Mouse (Mus musculus): Measurements from ENCODE around the gene Bid. TPM values are rescaled to one million over a fixed set of nuclear protein-coding genes. Genes with fewer than 3 reads are reported as not detected.
"Not testable (repeated sequence)": the region's sequence is repeated elsewhere in the genome, so short reads cannot be mapped to it uniquely, and the experiment has no call there.

The Bid gene
- polyA plus RNA-seq, 1 experiment from 2014 or later = 17.5 TPM

DNA sequence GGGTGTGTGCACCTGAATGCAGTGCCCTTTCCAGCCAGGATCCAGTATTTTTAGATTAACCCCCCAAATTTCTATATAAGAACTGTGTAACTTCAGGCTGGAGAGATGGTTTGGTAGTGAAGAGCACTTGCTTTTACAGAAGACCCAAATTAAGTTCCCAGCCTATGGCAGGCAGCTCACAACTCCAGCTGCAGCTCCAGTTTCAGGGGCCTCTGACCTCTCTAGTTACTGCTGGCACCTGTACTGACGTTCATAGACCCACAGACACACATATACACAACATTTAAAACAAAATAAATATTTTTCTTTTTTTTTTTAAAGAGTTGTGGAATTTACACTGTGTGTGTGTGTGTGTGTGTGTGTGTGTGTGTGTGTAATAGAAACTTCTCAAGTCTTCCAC is 12.8 kb upstream of the Bid start:
- Histone ChIP-seq H3K36me3 (ENCODE audit: control insufficient read depth, insufficient read depth, low read length) (peaks cover 3% of the 10 kb centered on the region; the same call in 1 of the 2 replicates), H3K4me1 (ENCODE audit: control insufficient read depth, insufficient read depth, low read length) (no peaks in the 10 kb centered on the region), H3K4me3 (ENCODE audit: low read depth, low read length) (no peak overlapping the region), H3K27me3 (ENCODE audit: control insufficient read depth, insufficient read depth, low read length) (no peaks in the 10 kb centered on the region), H3K27ac (ENCODE audit: low read depth, low read length) (no peak overlapping the region), H3K9ac (ENCODE audit: low read length) (no peak overlapping the region), H3K9me3 (ENCODE audit: control insufficient read depth, low read length) (no peaks in the 10 kb centered on the region), H3K4me2 (ENCODE audit: low read depth) (no peak overlapping the region)
- ATAC-seq (ENCODE audit: insufficient read depth, low FRiP score, low TSS enrichment) (no peak), DNase-seq (ENCODE audit: low spot score) (no peak)
- 43% methylated on average over 1 of the region's 1 CpGs for WGBS

DNA sequence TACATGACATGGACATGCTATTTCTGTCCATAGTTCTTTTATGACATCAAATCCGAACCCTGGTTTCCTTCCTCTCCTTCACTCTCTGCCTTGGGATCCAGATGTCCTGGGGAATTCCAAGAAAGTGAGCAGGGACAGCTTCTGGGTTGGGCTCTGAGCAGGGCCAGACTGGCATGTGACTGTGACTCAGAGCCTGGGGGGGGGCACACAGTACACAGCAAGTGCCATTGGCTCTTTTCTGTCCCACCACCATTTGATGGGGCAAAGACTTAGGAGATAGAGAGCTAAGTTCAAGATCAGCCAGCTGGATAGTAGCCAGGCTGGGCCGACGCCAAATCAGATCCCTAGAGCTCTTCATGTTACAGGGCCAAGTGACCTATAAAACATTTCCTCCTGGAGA is 11.1 kb upstream of the Bid start:
- Histone ChIP-seq H3K27ac (ENCODE audit: low read depth, low read length) (no peak overlapping the region), H3K9me3 (ENCODE audit: control insufficient read depth, low read length) (no peaks in the 10 kb centered on the region), H3K27me3 (ENCODE audit: control insufficient read depth, insufficient read depth, low read length) (no peaks in the 10 kb centered on the region), H3K4me2 (ENCODE audit: low read depth) (no peak overlapping the region), H3K4me3 (ENCODE audit: low read depth, low read length) (no peak overlapping the region), H3K9ac (ENCODE audit: low read length) (no peak overlapping the region), H3K4me1 (ENCODE audit: control insufficient read depth, insufficient read depth, low read length) (no peaks in the 10 kb centered on the region), H3K36me3 (ENCODE audit: control insufficient read depth, insufficient read depth, low read length) (peaks cover 3% of the 10 kb centered on the region; the same call in 1 of the 2 replicates)
- no peak for ATAC-seq (ENCODE audit: insufficient read depth, low FRiP score, low TSS enrichment)
- DNase-seq (ENCODE audit: low spot score) = no peak
- WGBS = 85% methylated on average over 3 of the region's 3 CpGs

DNA sequence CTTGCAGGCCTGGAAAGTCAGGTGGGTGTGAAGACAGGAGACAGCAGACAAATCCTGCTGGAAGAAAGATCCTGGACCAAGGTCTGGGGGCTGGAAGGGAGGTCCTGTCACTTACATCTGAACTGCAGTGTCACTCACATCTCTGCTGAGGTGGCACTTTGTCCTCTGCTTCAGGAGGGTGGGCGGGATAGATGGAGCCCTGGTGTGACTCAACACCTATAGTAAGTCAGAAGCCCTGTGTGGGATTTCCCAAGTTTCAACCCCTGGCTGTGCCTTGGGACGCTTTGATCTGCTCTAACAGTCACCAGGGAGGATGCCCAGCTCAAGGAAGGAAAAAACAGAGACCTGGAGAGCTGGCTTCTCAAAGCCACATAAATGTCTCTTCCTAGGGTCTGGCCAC is 10.2 kb upstream of the Bid start:
- H3K4me1 ChIP-seq (ENCODE audit: control insufficient read depth, insufficient read depth, low read length) = no peaks in the 10 kb centered on the region
- no peak overlapping the region for H3K4me3 ChIP-seq (ENCODE audit: low read depth, low read length)
- H3K9me3 ChIP-seq (ENCODE audit: control insufficient read depth, low read length) = no peaks in the 10 kb centered on the region
- no peak overlapping the region for H3K9ac ChIP-seq (ENCODE audit: low read length)
- ATAC-seq (ENCODE audit: insufficient read depth, low FRiP score, low TSS enrichment) (no peak), DNase-seq (ENCODE audit: low spot score) (no peak)
- no peaks in the 10 kb centered on the region for H3K27me3 ChIP-seq (ENCODE audit: control insufficient read depth, insufficient read depth, low read length)
- H3K27ac ChIP-seq (ENCODE audit: low read depth, low read length) = no peak overlapping the region
- WGBS = 58% methylated on average over 2 of the region's 2 CpGs
- H3K4me2 ChIP-seq (ENCODE audit: low read depth) = no peak overlapping the region
- no peaks in the 10 kb centered on the region for H3K36me3 ChIP-seq (ENCODE audit: control insufficient read depth, insufficient read depth, low read length)

DNA sequence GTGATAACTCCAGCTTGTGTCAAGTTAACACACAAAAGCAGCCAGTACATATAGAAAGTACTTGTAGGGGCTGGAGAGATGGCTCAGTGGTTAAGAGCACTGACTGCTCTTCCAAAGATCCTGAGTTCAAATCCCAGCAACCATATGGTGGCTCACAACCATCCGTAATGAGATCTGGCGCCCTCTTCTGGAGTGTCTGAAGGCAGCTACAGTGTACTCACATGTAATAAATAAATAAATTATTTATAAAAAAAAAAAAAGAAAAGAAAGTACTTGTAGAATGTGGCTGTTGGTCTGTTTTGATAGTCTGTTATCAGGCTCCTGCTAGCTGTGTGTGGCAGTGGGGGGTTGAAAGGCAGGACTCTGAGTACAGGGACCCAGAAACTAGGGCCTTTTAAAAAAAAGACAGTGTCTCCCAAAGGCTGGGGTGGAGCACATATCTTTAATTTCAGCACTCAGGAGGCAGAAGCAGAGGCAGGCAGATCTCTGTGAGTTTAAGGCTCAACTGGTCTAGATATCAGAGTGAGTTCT is 8.2 kb upstream of the Bid start:
- not testable (repeated sequence) for H3K27me3 ChIP-seq (ENCODE audit: control insufficient read depth, insufficient read depth, low read length); H3K4me3 ChIP-seq (ENCODE audit: low read depth, low read length); H3K9me3 ChIP-seq (ENCODE audit: control insufficient read depth, low read length); H3K27ac ChIP-seq (ENCODE audit: low read depth, low read length); H3K9ac ChIP-seq (ENCODE audit: low read length); ATAC-seq (ENCODE audit: insufficient read depth, low FRiP score, low TSS enrichment); H3K4me2 ChIP-seq (ENCODE audit: low read depth); DNase-seq (ENCODE audit: low spot score); H3K4me1 ChIP-seq (ENCODE audit: control insufficient read depth, insufficient read depth, low read length); H3K36me3 ChIP-seq (ENCODE audit: control insufficient read depth, insufficient read depth, low read length)
- WGBS = 73% methylated on average over 2 of the region's 2 CpGs

DNA sequence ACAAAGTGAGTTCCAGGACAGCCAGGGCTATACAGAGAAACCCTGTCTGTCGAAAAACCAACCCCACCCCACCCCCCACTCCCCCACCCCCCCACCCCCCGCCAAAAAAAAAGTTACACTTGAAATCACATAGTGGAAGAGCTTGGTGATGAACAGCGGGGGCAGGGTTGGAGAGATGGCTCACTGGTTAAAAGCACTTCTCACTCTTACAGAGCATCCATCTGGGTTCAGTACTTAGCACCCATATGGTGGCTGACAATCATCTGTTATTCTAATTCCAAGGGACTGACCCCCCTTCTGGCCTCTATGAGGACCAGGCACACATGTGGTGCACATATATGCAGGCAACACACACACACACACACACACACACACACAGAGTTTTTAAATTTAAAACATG is 1.3 kb upstream of the Bid start:
- Histone ChIP-seq H3K27ac (ENCODE audit: low read depth, low read length) (no peak overlapping the region), H3K4me1 (ENCODE audit: control insufficient read depth, insufficient read depth, low read length) (0 out of 2 replicates have a peak, but pooled peaks cover 2% of the 10 kb centered on the region), H3K9me3 (ENCODE audit: control insufficient read depth, low read length) (no peaks in the 10 kb centered on the region), H3K27me3 (ENCODE audit: control insufficient read depth, insufficient read depth, low read length) (no peaks in the 10 kb centered on the region), H3K4me2 (ENCODE audit: low read depth) (no peak overlapping the region), H3K36me3 (ENCODE audit: control insufficient read depth, insufficient read depth, low read length) (no peaks in the 10 kb centered on the region), H3K9ac (ENCODE audit: low read length) (no peak overlapping the region), H3K4me3 (ENCODE audit: low read depth, low read length) (no peak overlapping the region)
- WGBS = 51% methylated on average over 3 of the region's 3 CpGs
- ATAC-seq (ENCODE audit: insufficient read depth, low FRiP score, low TSS enrichment) (no peak), DNase-seq (ENCODE audit: low spot score) (no peak)

DNA sequence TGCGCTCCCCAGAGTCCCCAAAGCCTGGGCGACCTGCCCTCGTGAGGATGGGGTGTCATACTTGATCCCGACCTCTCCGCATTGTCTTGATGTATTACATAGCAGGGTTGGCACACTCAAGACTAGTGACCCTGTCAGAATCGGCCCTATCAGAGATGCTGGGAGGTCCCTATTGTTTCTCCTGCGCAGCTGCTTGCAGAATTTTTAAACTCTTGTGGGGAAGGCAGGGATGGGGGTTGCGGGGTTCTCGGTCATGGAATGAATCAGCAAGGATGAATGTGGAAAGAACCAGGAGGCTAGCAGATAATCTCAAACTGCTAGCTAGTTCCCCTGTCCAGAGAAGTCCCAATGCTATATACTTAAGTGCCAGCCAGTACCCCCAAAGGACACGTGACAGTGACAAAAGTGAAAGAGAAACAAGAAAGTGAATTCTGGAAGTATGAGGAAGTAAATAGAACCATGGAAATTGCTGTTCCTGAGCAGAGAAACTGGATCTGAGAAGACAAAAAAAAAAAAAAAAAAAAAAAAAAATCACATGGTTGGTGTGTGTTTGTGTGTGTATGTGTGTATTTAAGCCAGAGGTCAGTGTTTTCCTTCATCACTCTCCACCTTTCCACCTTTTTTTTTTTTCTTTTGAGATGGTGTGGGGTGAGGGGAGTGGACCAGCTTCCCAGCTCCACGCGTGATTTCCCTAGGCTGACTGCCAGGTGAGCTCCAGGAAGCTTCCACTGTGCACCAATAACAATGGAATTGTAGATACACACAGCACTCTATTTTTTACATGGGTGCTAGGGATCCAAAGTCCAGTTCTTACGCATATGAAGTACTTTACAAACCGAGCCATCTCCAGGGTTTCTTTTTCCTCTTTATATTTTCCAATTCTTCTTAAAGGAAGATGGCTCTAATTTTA is 574 bp upstream of the Bid start:
- H3K36me3 ChIP-seq (ENCODE audit: control insufficient read depth, insufficient read depth, low read length); H3K9me3 ChIP-seq (ENCODE audit: control insufficient read depth, low read length); H3K27ac ChIP-seq (ENCODE audit: low read depth, low read length); DNase-seq (ENCODE audit: low spot score); H3K27me3 ChIP-seq (ENCODE audit: control insufficient read depth, insufficient read depth, low read length); H3K4me1 ChIP-seq (ENCODE audit: control insufficient read depth, insufficient read depth, low read length): not testable (repeated sequence)
- H3K4me2 ChIP-seq (ENCODE audit: low read depth) = peak overlapping the region; percentile 93
- peak; percentile 25; the same call in 1 of the 2 replicates for ATAC-seq (ENCODE audit: insufficient read depth, low FRiP score, low TSS enrichment)
- 27% methylated on average over 10 of the region's 14 CpGs for WGBS
- H3K4me3 ChIP-seq (ENCODE audit: low read depth, low read length) = peak overlapping the region; percentile 65
- H3K9ac ChIP-seq (ENCODE audit: low read length) = peak overlapping the region; percentile 48

DNA sequence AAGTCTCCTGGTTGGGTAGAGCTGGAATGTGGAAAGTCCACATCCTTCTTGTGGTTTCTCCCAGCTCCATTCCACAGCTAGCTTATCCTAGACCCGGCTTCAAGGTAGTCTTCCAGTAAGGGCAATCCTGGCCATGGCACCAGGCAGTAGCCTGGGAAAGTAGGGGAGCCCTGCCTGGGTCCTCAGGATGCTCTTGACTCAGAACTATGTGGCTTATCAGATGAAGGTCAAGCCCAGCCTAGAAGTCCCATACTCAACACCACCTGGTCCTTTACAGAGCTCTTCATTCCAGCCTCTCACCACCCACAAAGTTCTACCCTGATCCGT is 1.0 kb downstream of the Bid start:
- no peak; the same call in 1 of the 2 replicates for ATAC-seq (ENCODE audit: insufficient read depth, low FRiP score, low TSS enrichment)
- no peaks in the 10 kb centered on the region for H3K27me3 ChIP-seq (ENCODE audit: control insufficient read depth, insufficient read depth, low read length)
- 0 out of 2 replicates have a peak, but pooled peaks cover 2% of the 10 kb centered on the region for H3K4me1 ChIP-seq (ENCODE audit: control insufficient read depth, insufficient read depth, low read length)
- no peak overlapping the region for H3K27ac ChIP-seq (ENCODE audit: low read depth, low read length)
- no peaks in the 10 kb centered on the region for H3K9me3 ChIP-seq (ENCODE audit: control insufficient read depth, low read length)
- DNase-seq (ENCODE audit: low spot score) = no peak
- H3K9ac ChIP-seq (ENCODE audit: low read length) = no peak overlapping the region
- no peak overlapping the region for H3K4me2 ChIP-seq (ENCODE audit: low read depth)
- WGBS = 33% methylated on average over 2 of the region's 2 CpGs
- H3K4me3 ChIP-seq (ENCODE audit: low read depth, low read length) = no peak overlapping the region
- no peaks in the 10 kb centered on the region for H3K36me3 ChIP-seq (ENCODE audit: control insufficient read depth, insufficient read depth, low read length)

DNA sequence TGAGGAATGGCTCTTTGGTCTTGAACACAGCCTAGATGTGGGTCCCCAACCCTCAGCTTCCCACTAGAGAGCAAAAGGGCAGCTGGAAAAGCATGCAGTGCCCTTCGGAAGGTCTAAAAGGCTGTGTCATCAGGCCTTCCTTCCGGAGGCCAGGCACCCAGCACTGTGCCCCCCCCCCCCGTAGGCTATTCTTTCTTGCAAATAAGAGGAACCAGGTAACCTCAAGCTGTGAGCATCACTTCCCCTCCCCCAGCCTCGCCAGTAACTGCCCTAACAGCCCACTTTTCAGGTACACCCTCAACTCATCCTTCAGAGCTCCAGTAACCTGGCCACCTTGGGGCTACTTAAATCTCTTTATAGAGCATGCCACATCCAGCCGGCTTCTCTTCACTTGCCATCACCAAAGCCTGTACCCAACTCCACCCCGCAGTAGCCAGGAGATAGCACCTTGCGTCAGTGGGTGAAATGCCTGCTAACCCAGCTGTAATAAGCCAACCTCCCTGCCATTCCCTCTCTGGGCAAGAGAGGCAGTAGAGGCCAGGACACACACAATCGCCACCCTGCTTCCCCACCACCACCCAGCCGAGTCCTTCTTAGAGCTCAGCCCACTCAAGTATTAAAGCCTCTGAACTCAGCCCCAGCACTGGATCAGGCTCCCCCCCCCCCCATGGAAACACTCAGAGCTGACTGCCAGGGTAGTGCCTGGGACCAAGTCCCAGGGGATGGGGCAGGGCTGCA is 1.6 kb downstream of the Bid start:
- H3K27me3 ChIP-seq (ENCODE audit: control insufficient read depth, insufficient read depth, low read length) = no peaks in the 10 kb centered on the region
- H3K27ac ChIP-seq (ENCODE audit: low read depth, low read length) = no peak overlapping the region
- H3K4me2 ChIP-seq (ENCODE audit: low read depth) = no peak overlapping the region
- H3K9ac ChIP-seq (ENCODE audit: low read length) = no peak overlapping the region
- H3K4me3 ChIP-seq (ENCODE audit: low read depth, low read length) = no peak overlapping the region
- no peaks in the 10 kb centered on the region for H3K9me3 ChIP-seq (ENCODE audit: control insufficient read depth, low read length)
- 0 out of 2 replicates have a peak, but pooled peaks cover 2% of the 10 kb centered on the region for H3K4me1 ChIP-seq (ENCODE audit: control insufficient read depth, insufficient read depth, low read length)
- WGBS = 50% methylated on average over 9 of the region's 9 CpGs
- ATAC-seq (ENCODE audit: insufficient read depth, low FRiP score, low TSS enrichment) = no peak
- H3K36me3 ChIP-seq (ENCODE audit: control insufficient read depth, insufficient read depth, low read length) = no peaks in the 10 kb centered on the region
- DNase-seq (ENCODE audit: low spot score) = no peak

Data from neural tube, embryonic 11.5 days (tissue).